Mouse (Mus musculus) brown adipose tissue, adult 24 weeks (tissue): ENCODE measurements around the gene Ssbp2. TPM values are rescaled to one million over a fixed set of nuclear protein-coding genes. Genes with fewer than 3 reads are reported as not detected.

ENCODE experiments used
- H3K27ac ChIP-seq: fragments of 200-500 bp; replicated peaks from 2 replicates; pipeline ENCODE4 v1.5.1; 2012; ENCODE audit warnings: low read depth, mild to moderate bottlenecking, low read length
- H3K4me1 ChIP-seq: fragments of 200-500 bp; 2 replicates; pipeline ENCODE4 v1.6.1; 2012; ENCODE audit warnings: low read length, mixed read lengths; ENCODE audit not compliant: control insufficient read depth, insufficient read depth, insufficient read length
- H3K4me3 ChIP-seq: fragments of 200-500 bp; 2 replicates; pipeline ENCODE4 v1.5.1; 2012; ENCODE audit warnings: low read depth, mild to moderate bottlenecking, low read length, moderate library complexity; ENCODE audit not compliant: insufficient read depth
- polyA plus RNA-seq: library from polyadenylated mRNA; stranded (reverse); fragments of >200 nt; gene quantifications from 2 replicates; pipeline ENCODE4 v1.2.4, GENCODE M21; 2012; ENCODE audit not compliant: missing spikeins, insufficient read depth, insufficient read length

Ssbp2 gene
- polyA plus RNA-seq, 1 experiment, result 23.7 TPM

DNA sequence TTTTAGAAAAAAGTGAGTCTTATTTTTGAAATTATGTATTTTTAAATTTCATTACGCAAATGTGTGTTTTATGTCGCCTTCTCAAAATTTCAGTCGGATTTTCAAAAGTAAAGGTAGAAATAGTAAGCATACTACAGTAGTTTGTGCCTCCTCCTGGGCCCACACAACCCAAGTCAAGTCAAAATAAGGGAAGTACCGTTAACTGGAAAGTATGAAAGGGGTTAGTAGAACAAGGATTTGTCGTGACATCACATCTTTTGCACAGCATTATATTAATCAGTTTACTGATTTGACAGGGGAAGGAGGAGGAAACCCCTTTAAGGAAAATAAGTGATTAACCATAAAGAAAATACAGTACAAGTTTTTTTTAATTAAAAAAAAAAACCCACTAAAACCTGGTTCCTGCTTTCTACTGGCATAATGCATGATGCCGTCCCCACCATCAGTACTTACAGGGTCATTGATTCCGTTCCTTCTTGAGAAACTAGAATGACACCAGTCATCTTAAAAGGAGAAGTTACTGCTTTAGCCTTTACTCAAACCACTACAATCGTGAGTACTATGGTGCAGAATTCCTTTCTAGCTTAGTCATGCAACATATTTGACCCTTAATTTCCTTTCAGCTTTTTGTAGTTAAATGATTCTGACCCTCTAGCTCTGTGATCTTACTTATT lies 220.8 kb downstream of the Ssbp2 start:
- Histone ChIP-seq H3K4me3 (no peak overlapping the region), H3K4me1 (no peaks in the 10 kb centered on the region), H3K27ac (no peak overlapping the region)

DNA sequence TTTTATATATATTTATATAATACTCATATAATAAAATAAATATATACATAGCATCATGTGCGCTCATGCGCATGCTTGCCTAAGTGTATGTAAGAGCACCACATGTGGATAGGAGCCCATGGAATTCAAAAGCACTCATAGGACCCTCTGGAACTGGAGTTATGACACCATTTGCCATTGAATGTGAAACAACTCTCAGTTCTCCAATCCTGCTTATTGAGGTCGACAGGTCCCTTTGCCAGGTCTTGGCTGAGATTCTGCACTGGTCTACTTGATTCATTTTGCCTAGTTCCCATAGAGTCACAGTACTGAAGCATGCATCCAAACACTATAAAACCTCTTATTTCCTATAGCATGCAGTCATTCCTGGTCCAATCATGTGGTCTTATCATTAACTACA lies 221.4 kb downstream of the Ssbp2 start:
- Histone ChIP-seq H3K4me3 (no peak overlapping the region), H3K4me1 (no peaks in the 10 kb centered on the region), H3K27ac (no peak overlapping the region)

DNA sequence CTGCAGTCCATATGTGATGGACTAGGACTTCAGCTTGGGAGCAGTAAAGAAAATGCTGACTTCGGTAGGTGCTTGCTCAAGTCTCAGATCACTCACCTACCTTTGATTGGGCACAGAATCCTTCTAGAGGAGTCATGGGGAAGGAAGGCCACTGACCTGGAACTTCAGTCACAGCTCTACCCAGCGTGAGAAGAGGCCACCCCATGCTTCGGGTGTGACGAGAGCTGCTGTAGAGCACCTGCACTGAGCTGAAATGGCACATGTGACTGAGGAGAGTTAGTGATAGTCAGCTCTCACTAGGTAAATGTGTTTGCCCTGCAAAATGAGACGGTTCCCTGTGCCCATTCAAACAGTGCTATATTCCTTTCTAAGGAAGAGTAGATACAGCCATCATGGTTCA lies 230.0 kb downstream of the Ssbp2 start:
- Histone ChIP-seq H3K4me3 (no peak overlapping the region), H3K4me1 (no peaks in the 10 kb centered on the region), H3K27ac (no peak overlapping the region)

- no peaks in the 10 kb centered on the region for H3K4me1 ChIP-seq
- no peak overlapping the region for H3K4me3 ChIP-seq
- no peak overlapping the region for H3K27ac ChIP-seq
These were observed 233.5 kb downstream of the Ssbp2 start for GRCm38 (mm10) chr13:91693615-91694014.

- no peak overlapping the region for H3K27ac ChIP-seq
- H3K4me3 ChIP-seq, result no peak overlapping the region
- H3K4me1 ChIP-seq, result no peaks in the 10 kb centered on the region
These were observed 235.3 kb downstream of the Ssbp2 start for GRCm38 (mm10) chr13:91695406-91695805.

DNA sequence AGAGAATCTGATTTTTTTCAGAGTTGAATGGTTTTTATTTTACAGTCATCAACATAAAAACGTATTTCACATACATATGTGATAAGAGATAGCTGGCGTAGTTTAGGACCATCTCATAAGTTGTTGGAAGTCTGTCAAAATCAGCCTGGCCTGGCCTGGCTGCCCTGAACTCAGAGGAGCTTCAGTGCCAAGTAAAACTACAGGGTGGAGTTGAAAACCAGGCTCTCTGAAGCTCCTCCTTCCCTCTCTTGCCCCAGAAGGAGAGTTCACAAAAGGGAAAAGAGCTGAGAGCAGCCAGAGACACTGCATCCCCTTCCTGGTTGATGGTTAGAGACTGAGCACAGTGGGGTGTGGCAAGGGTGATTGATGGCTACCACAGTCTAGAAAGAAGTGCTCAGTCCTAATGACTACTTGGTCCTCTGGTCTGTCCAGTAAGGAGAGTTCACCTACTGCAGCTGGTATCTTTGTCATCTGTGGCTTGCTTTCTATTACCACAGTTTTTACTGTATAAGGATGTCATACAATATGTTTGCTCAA lies 236.1 kb downstream of the Ssbp2 start:
- Histone ChIP-seq H3K4me1 (no peaks in the 10 kb centered on the region), H3K27ac (0 out of 2 replicates have a peak overlapping the region, but pooled peaks have one; percentile 27), H3K4me3 (no peak overlapping the region)

GRCm38 (mm10) chr13:91697011-91697410 lies 236.9 kb downstream of the Ssbp2 start:
- no peak overlapping the region for H3K4me3 ChIP-seq
- H3K4me1 ChIP-seq, result no peaks in the 10 kb centered on the region
- no peak overlapping the region for H3K27ac ChIP-seq

GRCm38 (mm10) chr13:91702337-91702736 lies 242.3 kb downstream of the Ssbp2 start:
- Histone ChIP-seq H3K4me1 (peaks cover 2% of the 10 kb centered on the region; the same call in 1 of the 2 replicates), H3K4me3 (no peak overlapping the region), H3K27ac (no peak overlapping the region)

DNA sequence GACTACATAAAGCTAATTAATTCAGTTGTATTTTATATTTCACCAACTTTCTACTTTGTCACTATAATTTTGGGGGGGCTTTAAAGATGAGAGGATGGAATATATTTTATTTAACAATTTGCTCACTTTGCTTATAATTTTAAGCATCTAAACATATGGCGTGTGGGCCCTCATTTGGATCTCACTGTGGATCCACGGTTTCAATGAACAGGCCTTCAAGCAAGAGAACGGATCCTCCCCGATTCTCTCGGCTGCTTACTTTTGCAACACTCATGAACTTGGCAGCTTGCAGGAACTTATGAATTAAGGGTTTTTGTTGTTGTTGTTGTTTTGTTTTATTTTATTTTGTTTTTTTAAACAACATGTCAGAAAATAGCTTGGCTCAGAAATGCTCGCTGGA lies 259.4 kb downstream of the Ssbp2 start:
- no peak overlapping the region for H3K27ac ChIP-seq
- no peaks in the 10 kb centered on the region for H3K4me1 ChIP-seq
- H3K4me3 ChIP-seq, result no peak overlapping the region

GRCm38 (mm10) chr13:91723108-91723735 lies 263.1 kb downstream of the Ssbp2 start:
- H3K27ac ChIP-seq, result no peak overlapping the region
- H3K4me3 ChIP-seq, result no peak overlapping the region
- H3K4me1 ChIP-seq, result no peaks in the 10 kb centered on the region

- no peaks in the 10 kb centered on the region for H3K4me1 ChIP-seq
- no peak overlapping the region for H3K4me3 ChIP-seq
- no peak overlapping the region for H3K27ac ChIP-seq
These were observed 263.6 kb downstream of the Ssbp2 start for GRCm38 (mm10) chr13:91723736-91724119.

GRCm38 (mm10) chr13:91724211-91724610 lies 264.1 kb downstream of the Ssbp2 start:
- no peak overlapping the region for H3K4me3 ChIP-seq
- no peak overlapping the region for H3K27ac ChIP-seq

DNA sequence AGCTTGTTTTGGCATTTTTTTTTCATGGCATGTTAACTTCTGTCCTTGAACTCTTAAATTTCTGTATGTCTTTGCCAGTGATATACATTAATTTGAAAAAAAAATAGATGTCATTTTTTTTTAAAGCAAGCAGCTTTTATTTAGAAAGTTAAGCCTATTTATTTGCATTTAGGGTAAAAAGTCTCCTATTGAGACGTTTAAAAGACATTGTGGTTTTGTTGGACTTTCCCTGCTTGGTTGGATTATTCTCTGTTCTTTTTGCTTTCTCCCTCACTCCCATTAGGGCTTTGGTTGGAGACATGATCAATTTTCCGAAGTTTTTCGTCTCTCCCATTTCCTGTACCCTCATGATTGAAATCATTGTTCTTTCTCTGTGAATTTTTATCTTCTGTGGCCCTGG lies 265.0 kb downstream of the Ssbp2 start:
- no peak overlapping the region for H3K27ac ChIP-seq
- H3K4me3 ChIP-seq, result no peak overlapping the region
- H3K4me1 ChIP-seq, result no peaks in the 10 kb centered on the region

More at GRCm38 (mm10) chr13:91724211-91724610, 264.1 kb downstream of the Ssbp2 start:
- no peaks in the 10 kb centered on the region for H3K4me1 ChIP-seq

GRCm38 (mm10) chr13:91727899-91728298 lies 267.8 kb downstream of the Ssbp2 start:
- no peak overlapping the region for H3K27ac ChIP-seq
- no peak overlapping the region for H3K4me3 ChIP-seq
- H3K4me1 ChIP-seq, result no peaks in the 10 kb centered on the region

DNA sequence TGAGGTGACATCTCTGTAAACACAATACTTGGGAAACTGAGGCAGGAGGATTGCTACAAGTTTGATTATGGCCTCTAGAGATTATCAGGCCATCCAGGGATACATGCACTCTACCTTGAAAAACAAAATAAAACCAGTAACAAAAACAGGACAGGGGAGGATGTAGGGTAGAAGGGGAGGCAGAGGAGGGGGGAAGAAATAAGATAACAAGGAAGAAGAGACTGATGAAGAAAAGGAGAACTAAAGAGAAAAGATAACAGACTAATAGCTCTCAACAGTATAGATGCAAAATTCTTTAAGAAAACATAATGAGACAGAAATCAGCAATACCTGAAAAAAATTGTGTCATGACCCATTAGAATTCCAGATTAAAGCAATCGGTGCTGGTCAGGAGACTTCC lies 277.1 kb downstream of the Ssbp2 start:
- no peak overlapping the region for H3K4me3 ChIP-seq
- no peak overlapping the region for H3K27ac ChIP-seq
- no peaks in the 10 kb centered on the region for H3K4me1 ChIP-seq

GRCm38 (mm10) chr13:91740851-91741250 lies 280.8 kb downstream of the Ssbp2 start:
- no peaks in the 10 kb centered on the region for H3K4me1 ChIP-seq
- peak overlapping the region; percentile 58 for H3K4me3 ChIP-seq
- H3K27ac ChIP-seq, result no peak overlapping the region
